Mouse (Mus musculus): ENCODE data around the gene Cox8b.

- TF ChIP-seq POLR2A (IDR thresholded peaks at IDR 0.05; ENCODE audit: borderline replicate concordance, control insufficient read depth, low read depth, low read length) = no peak
- TF ChIP-seq CTCF (IDR thresholded peaks at IDR 0.05; ENCODE audit: control insufficient read depth, insufficient read depth, low read length) = no peak
Observed at GRCm38 (mm10) chr7:140897863-140898262, 2.4 kb downstream of the Cox8b start.

Measured in bone marrow, adult 2 months (tissue).